Comparison of ENCODE assay signal across 14 mouse cellular contexts in genomic region chr3:34008191-34008590, GRCm38 (mm10). TPM values are rescaled to one million over a fixed set of nuclear protein-coding genes. Genes with fewer than 3 reads are reported as not detected.
DNase-seq lines count a peak whose midpoint lies in the region; ATAC-seq and TF ChIP-seq lines count a peak whose summit lies in the region.
"Had no signal": no experiment of that assay in that cellular context is flagged by ENCODE, and none has a peak within 500 bp of the region (broad histone marks: within the 10 kb centered on the region; RNA-seq: fewer than 3 reads in every experiment).

No protein-coding gene starts in this region.

- peak overlapping the region; percentile 52; the same call in 1 of the 2 replicates for H3K9ac ChIP-seq in ES-Bruce4 (ENCODE audit: low read depth, poor library complexity, severe bottlenecking)
- H3K9ac ChIP-seq in heart, embryonic 14.5 days (ENCODE audit: low read length) = no peak overlapping the region
- H3K9ac ChIP-seq: hindbrain, embryonic 15.5 days; liver, embryonic 12.5 days had no signal

- no peak for ATAC-seq in cerebellum, adult (ENCODE audit: insufficient number of reproducible peaks, low FRiP score, low TSS enrichment)
- peak; percentile 73; the same call in 1 of the 2 replicates for ATAC-seq in heart, embryonic 14.5 days (ENCODE audit: insufficient number of reproducible peaks, insufficient read depth, low FRiP score, low read depth)
- no peak for ATAC-seq in erythroid progenitor cell, adult 5-6 weeks (replicated peaks; ENCODE audit: low FRiP score, poor library complexity, severe bottlenecking)
- ATAC-seq: forebrain, embryonic 16.5 days; liver, embryonic 12.5 days; lung, postnatal 0 days had no signal

- peaks cover 5% of the 10 kb centered on the region for H3K4me1 ChIP-seq in ES-Bruce4 (ENCODE audit: control insufficient read depth, insufficient read depth, low read length)
- peaks cover 0 to 9% of the 10 kb centered on the region in 2 experiments; a peak in 1 of 4 replicates for H3K4me1 ChIP-seq in heart, embryonic 14.5 days (ENCODE audit: control insufficient read depth in 2 of 2, insufficient read depth in 2 of 2, low read length in 2 of 2)
- H3K4me1 ChIP-seq: hindbrain, embryonic 15.5 days; liver, embryonic 12.5 days had no signal

- H3K36me3 ChIP-seq in ES-Bruce4 (ENCODE audit: control insufficient read depth, insufficient read depth, low read length, poor library complexity, severe bottlenecking) = no peaks in the 10 kb centered on the region
- H3K36me3 ChIP-seq in heart, embryonic 14.5 days (ENCODE audit: control insufficient read depth, insufficient read depth, low read length) = no peaks in the 10 kb centered on the region
- H3K36me3 ChIP-seq: hindbrain, embryonic 15.5 days; liver, embryonic 12.5 days had no signal

- DNase-seq in cerebellum, postnatal 14 days = peak; percentile 33 to 35
- DNase-seq in adrenal gland, postnatal 25 days = peak; percentile 15
- no peak for DNase-seq in urinary bladder, postnatal 4 days (ENCODE audit: low spot score in 2 of 2)
- no peak for DNase-seq in thymus, postnatal 14 days
- DNase-seq: gastrocnemius, postnatal 10 days; kidney, adult 8-10 months had no signal

- H3K4me2 ChIP-seq in heart, embryonic 14.5 days (ENCODE audit: low read length) = no peak overlapping the region
- H3K4me2 ChIP-seq: hindbrain, embryonic 15.5 days; liver, embryonic 12.5 days had no signal

- no peak for TF ChIP-seq POLR2A in ES-Bruce4 (IDR thresholded peaks at IDR 0.05; ENCODE audit: insufficient read depth, low read length)

- 25% methylated on average over 6 of the region's 6 CpGs for WGBS in heart, embryonic 14.5 days

- no peak for TF ChIP-seq CTCF in ES-Bruce4 (IDR thresholded peaks at IDR 0.05; ENCODE audit: low read depth, low read length)

- no peak for TF ChIP-seq EP300 in ES-Bruce4 (IDR thresholded peaks at IDR 0.05; ENCODE audit: insufficient read depth, low read depth, low read length)

- H3K9me3 ChIP-seq in ES-Bruce4 (replicated peaks; ENCODE audit: control insufficient read depth, insufficient read depth, low read length, poor library complexity, severe bottlenecking) = no peaks in the 10 kb centered on the region
- no peaks in the 10 kb centered on the region for H3K9me3 ChIP-seq in heart, embryonic 14.5 days (ENCODE audit: control insufficient read depth, low read length)
- H3K9me3 ChIP-seq: hindbrain, embryonic 15.5 days; liver, embryonic 12.5 days had no signal

- H3K27me3 ChIP-seq in ES-Bruce4 (ENCODE audit: control insufficient read depth, insufficient read depth, low read length, poor library complexity, severe bottlenecking) = no peaks in the 10 kb centered on the region
- H3K27me3 ChIP-seq in heart, embryonic 14.5 days (ENCODE audit: control insufficient read depth, insufficient read depth, low read length) = no peaks in the 10 kb centered on the region
- H3K27me3 ChIP-seq: hindbrain, embryonic 15.5 days; liver, embryonic 12.5 days had no signal

- H3K4me3 ChIP-seq in ES-Bruce4 (ENCODE audit: low read depth, low read length) = no peak overlapping the region
- no peak overlapping the region for H3K4me3 ChIP-seq in heart, embryonic 14.5 days (ENCODE audit: control insufficient read depth in 1 of 2, insufficient read depth in 1 of 2, low read depth in 1 of 2, low read length in 2 of 2)
- H3K4me3 ChIP-seq: hindbrain, embryonic 15.5 days; liver, embryonic 12.5 days had no signal

- peak overlapping the region; percentile 87 for H3K27ac ChIP-seq in ES-Bruce4 (ENCODE audit: insufficient read depth, low read length)
- peak overlapping the region; percentile 39 to 47; a peak in 2 of 4 replicates for H3K27ac ChIP-seq in heart, embryonic 14.5 days (replicated peaks in 1 of 2; ENCODE audit: control insufficient read depth in 1 of 2, insufficient read depth in 1 of 2, low read depth in 2 of 2, low read length in 2 of 2)
- H3K27ac ChIP-seq: hindbrain, embryonic 15.5 days; liver, embryonic 12.5 days had no signal

RNA-seq across cellular contexts. Expression of gene Fxr1, which starts 11.6 kb away (rescaled TPM):
- 462 and 491 TPM in 2 replicates for polyA plus RNA-seq in ES-Bruce4 (2011; ENCODE audit: insufficient read depth, insufficient read length, low read depth, missing spikeins)
- 119 and 131 TPM in 2 replicates for total RNA-seq in adrenal gland, postnatal 25 days (2021)
- polyA plus RNA-seq in heart, embryonic 14.5 days (2014; fragmentation: Nextera tagmentation; extraction: Ambion mirVana) = 73.9 and 78.5 TPM in 2 replicates
- 83.4 and 96.6 TPM in 2 replicates for total RNA-seq in erythroid progenitor cell, adult 5-6 weeks (2015; ENCODE audit: low replicate concordance)
- total RNA-seq in erythroid progenitor cell, adult 5-6 weeks (2017; ENCODE audit: low replicate concordance) = 103 and 151 TPM in 2 replicates

Comparison
In these comparisons a context has a peak if more than half of its experiments do, and no peak if none do; other contexts are left out.
1. DNase-seq: peak in cerebellum, postnatal 14 days (2 of 2) and adrenal gland, postnatal 25 days (single experiment); none in urinary bladder, postnatal 4 days (0 of 2) and thymus, postnatal 14 days (single experiment).